11 mouse cellular contexts compared by ENCODE assay signal in genomic region chr11:49613349-49613748, GRCm38 (mm10). TPM values are rescaled to one million over a fixed set of nuclear protein-coding genes. Genes with fewer than 3 reads are reported as not detected.
A peak's percentile ranks its signal among the peaks of the same experiment; 100 is the strongest.
DNase-seq lines count a peak whose midpoint lies in the region; ATAC-seq and TF ChIP-seq lines count a peak whose summit lies in the region.
"Had no signal": no experiment of that assay in that cellular context is flagged by ENCODE, and none has a peak within 500 bp of the region (broad histone marks: within the 10 kb centered on the region; RNA-seq: fewer than 3 reads in every experiment).

No protein-coding gene starts in this region.

- 13% methylated on average over 10 of the region's 10 CpGs for WGBS in hindbrain, postnatal 0 days
- 17% methylated on average over 10 of the region's 10 CpGs for WGBS in hindbrain, embryonic 12.5 days
- 5% methylated on average over 10 of the region's 10 CpGs for WGBS in heart, embryonic 14.5 days
- WGBS in midbrain, embryonic 15.5 days, result 16% methylated on average over 10 of the region's 10 CpGs

- 0 out of 2 replicates have a peak, but pooled peaks have one; percentile 41 for ATAC-seq in hindbrain, postnatal 0 days
- ATAC-seq in hindbrain, embryonic 12.5 days (ENCODE audit: low FRiP score), result no peak
- ATAC-seq in heart, embryonic 14.5 days (ENCODE audit: insufficient number of reproducible peaks, insufficient read depth, low FRiP score, low read depth), result peak; percentile 44
- ATAC-seq in midbrain, embryonic 15.5 days (replicated peaks), result no peak
- ATAC-seq: forebrain, embryonic 14.5 days had no signal

- no peaks in the 10 kb centered on the region for H3K36me3 ChIP-seq in hindbrain, postnatal 0 days (ENCODE audit: insufficient read depth, low read length)
- no peaks in the 10 kb centered on the region for H3K36me3 ChIP-seq in hindbrain, embryonic 12.5 days
- no peaks in the 10 kb centered on the region for H3K36me3 ChIP-seq in heart, embryonic 14.5 days (ENCODE audit: control insufficient read depth, insufficient read depth, low read length)
- no peaks in the 10 kb centered on the region for H3K36me3 ChIP-seq in megakaryocyte, embryonic 14.5 days (replicated peaks; ENCODE audit: low read length)
- H3K36me3 ChIP-seq in midbrain, embryonic 15.5 days (replicated peaks), result no peaks in the 10 kb centered on the region
- H3K36me3 ChIP-seq: limb, embryonic 13.5 days had no signal

- no peaks in the 10 kb centered on the region for H3K4me1 ChIP-seq in hindbrain, postnatal 0 days (ENCODE audit: insufficient read depth, low read length)
- H3K4me1 ChIP-seq in hindbrain, embryonic 12.5 days, result 0 out of 2 replicates have a peak, but pooled peaks cover 5% of the 10 kb centered on the region
- peaks cover 20 to 28% of the 10 kb centered on the region in 2 experiments for H3K4me1 ChIP-seq in heart, embryonic 14.5 days (ENCODE audit: control insufficient read depth in 2 of 2, insufficient read depth in 2 of 2, low read length in 2 of 2)
- peaks cover 40% of the 10 kb centered on the region for H3K4me1 ChIP-seq in megakaryocyte, embryonic 14.5 days
- peaks cover 11% of the 10 kb centered on the region for H3K4me1 ChIP-seq in midbrain, embryonic 15.5 days

- H3K27me3 ChIP-seq in hindbrain, postnatal 0 days (ENCODE audit: insufficient read depth, low read length), result peaks cover 1% of the 10 kb centered on the region; the same call in 1 of the 2 replicates
- H3K27me3 ChIP-seq in hindbrain, embryonic 12.5 days, result peaks cover 62% of the 10 kb centered on the region
- no peaks in the 10 kb centered on the region for H3K27me3 ChIP-seq in heart, embryonic 14.5 days (ENCODE audit: control insufficient read depth, insufficient read depth, low read length)
- peaks cover 70% of the 10 kb centered on the region for H3K27me3 ChIP-seq in megakaryocyte, embryonic 14.5 days (replicated peaks)
- H3K27me3 ChIP-seq in midbrain, embryonic 15.5 days (replicated peaks), result peaks cover 21% of the 10 kb centered on the region

- DNase-seq in hindbrain, postnatal 0 days (ENCODE audit: low spot score), result no peak
- peak; percentile 73 to 75 for DNase-seq in kidney, postnatal 36 days
- DNase-seq in MN1 (ENCODE audit: low spot score), result no peak
- DNase-seq in left cerebral cortex, adult 9 months (ENCODE audit: low spot score in 2 of 2), result no peak

- H3K4me3 ChIP-seq in hindbrain, postnatal 0 days (ENCODE audit: low read length), result no peak overlapping the region
- H3K4me3 ChIP-seq in hindbrain, embryonic 12.5 days, result no peak overlapping the region
- no peak overlapping the region for H3K4me3 ChIP-seq in heart, embryonic 14.5 days (ENCODE audit: control insufficient read depth in 1 of 2, insufficient read depth in 1 of 2, low read depth in 1 of 2, low read length in 2 of 2)
- H3K4me3 ChIP-seq in megakaryocyte, embryonic 14.5 days (replicated peaks), result peak overlapping the region; percentile 81
- H3K4me3 ChIP-seq in midbrain, embryonic 15.5 days, result no peak overlapping the region
- H3K4me3 ChIP-seq: limb, embryonic 13.5 days had no signal

- H3K27ac ChIP-seq in hindbrain, postnatal 0 days, result no peak overlapping the region
- H3K27ac ChIP-seq in hindbrain, embryonic 12.5 days, result no peak overlapping the region
- H3K27ac ChIP-seq in heart, embryonic 14.5 days (replicated peaks in 1 of 2; ENCODE audit: control insufficient read depth in 1 of 2, insufficient read depth in 1 of 2, low read depth in 2 of 2, low read length in 2 of 2), result no peak overlapping the region
- H3K27ac ChIP-seq in midbrain, embryonic 15.5 days, result no peak overlapping the region
- H3K27ac ChIP-seq: limb, embryonic 13.5 days had no signal

- H3K9ac ChIP-seq in hindbrain, postnatal 0 days (replicated peaks; ENCODE audit: low read length), result no peak overlapping the region
- H3K9ac ChIP-seq in hindbrain, embryonic 12.5 days, result no peak overlapping the region
- H3K9ac ChIP-seq in heart, embryonic 14.5 days (ENCODE audit: low read length), result no peak overlapping the region
- no peak overlapping the region for H3K9ac ChIP-seq in midbrain, embryonic 15.5 days
- H3K9ac ChIP-seq: limb, embryonic 13.5 days had no signal

- H3K9me3 ChIP-seq in hindbrain, postnatal 0 days (ENCODE audit: low read length), result no peaks in the 10 kb centered on the region
- no peaks in the 10 kb centered on the region for H3K9me3 ChIP-seq in hindbrain, embryonic 12.5 days (replicated peaks)
- H3K9me3 ChIP-seq in heart, embryonic 14.5 days (ENCODE audit: control insufficient read depth, low read length), result no peaks in the 10 kb centered on the region
- no peaks in the 10 kb centered on the region; the same call in 1 of the 2 replicates for H3K9me3 ChIP-seq in megakaryocyte, embryonic 14.5 days
- no peaks in the 10 kb centered on the region for H3K9me3 ChIP-seq in midbrain, embryonic 15.5 days
- H3K9me3 ChIP-seq: limb, embryonic 13.5 days had no signal

- no peak for TF ChIP-seq CTCF in hindbrain, postnatal 0 days (IDR thresholded peaks at IDR 0.05; ENCODE audit: low read depth)

- H3K4me2 ChIP-seq in hindbrain, postnatal 0 days (ENCODE audit: low read depth, low read length), result no peak overlapping the region
- H3K4me2 ChIP-seq in hindbrain, embryonic 12.5 days (replicated peaks), result no peak overlapping the region
- peak overlapping the region; percentile 27; the same call in 1 of the 2 replicates for H3K4me2 ChIP-seq in heart, embryonic 14.5 days (ENCODE audit: low read length)
- H3K4me2 ChIP-seq in midbrain, embryonic 15.5 days, result no peak overlapping the region
- H3K4me2 ChIP-seq: limb, embryonic 13.5 days had no signal

RNA-seq across cellular contexts. Expression of gene Flt4, which starts 4.3 kb away (rescaled TPM):
- 2.5 and 3.7 TPM in 2 replicates for total RNA-seq in hindbrain, postnatal 0 days (2014; rRNA removed)
- polyA plus RNA-seq in hindbrain, postnatal 0 days (2015; fragmentation: Nextera tagmentation; extraction: Ambion mirVana), result 1.2 TPM in 2 replicates
- 3.3 and 4.0 TPM in 2 replicates for polyA plus RNA-seq in hindbrain, embryonic 12.5 days (2016; fragmentation: Nextera tagmentation; extraction: Ambion mirVana)
- polyA plus RNA-seq in heart, embryonic 14.5 days (2014; fragmentation: Nextera tagmentation; extraction: Ambion mirVana), result 9.3 and 10.0 TPM in 2 replicates
- 0.01 TPM in 1 of 2 replicates, not detected in the other for polyA plus RNA-seq in megakaryocyte, embryonic 14.5 days (2012; ENCODE audit: insufficient read depth, low replicate concordance)
- 1.9 TPM in 2 replicates for polyA plus RNA-seq in midbrain, embryonic 15.5 days (2015; fragmentation: Nextera tagmentation; extraction: Ambion mirVana)

RNA-seq across cellular contexts. Expression of gene Scgb3a1, which starts 50.1 kb away (rescaled TPM):
- total RNA-seq in hindbrain, postnatal 0 days (2014; rRNA removed), result not detected in 2 replicates
- 0.33 and 0.55 TPM in 2 replicates for polyA plus RNA-seq in hindbrain, postnatal 0 days (2015; fragmentation: Nextera tagmentation; extraction: Ambion mirVana)
- not detected in 2 replicates for polyA plus RNA-seq in hindbrain, embryonic 12.5 days (2016; fragmentation: Nextera tagmentation; extraction: Ambion mirVana)
- 0.78 and 1.1 TPM in 2 replicates for polyA plus RNA-seq in heart, embryonic 14.5 days (2014; fragmentation: Nextera tagmentation; extraction: Ambion mirVana)
- not detected in 2 replicates for polyA plus RNA-seq in megakaryocyte, embryonic 14.5 days (2012; ENCODE audit: insufficient read depth, low replicate concordance)
- polyA plus RNA-seq in midbrain, embryonic 15.5 days (2015; fragmentation: Nextera tagmentation; extraction: Ambion mirVana), result not detected in 2 replicates
- polyA plus RNA-seq: brain, embryonic 14.5 days; forebrain, embryonic 14.5 days; limb, embryonic 13.5 days had no signal

RNA-seq across cellular contexts. Expression of gene Olfr1380, which starts 56.7 kb away (rescaled TPM):
- not detected in 2 replicates for total RNA-seq in hindbrain, postnatal 0 days (2014; rRNA removed)
- not detected in 2 replicates for polyA plus RNA-seq in hindbrain, postnatal 0 days (2015; fragmentation: Nextera tagmentation; extraction: Ambion mirVana)
- not detected in 2 replicates for polyA plus RNA-seq in hindbrain, embryonic 12.5 days (2016; fragmentation: Nextera tagmentation; extraction: Ambion mirVana)
- not detected in 2 replicates for polyA plus RNA-seq in heart, embryonic 14.5 days (2014; fragmentation: Nextera tagmentation; extraction: Ambion mirVana)
- polyA plus RNA-seq in megakaryocyte, embryonic 14.5 days (2012; ENCODE audit: insufficient read depth, low replicate concordance), result not detected in 2 replicates
- polyA plus RNA-seq in midbrain, embryonic 15.5 days (2015; fragmentation: Nextera tagmentation; extraction: Ambion mirVana), result not detected in 2 replicates
- polyA plus RNA-seq: brain, embryonic 14.5 days; forebrain, embryonic 14.5 days; limb, embryonic 13.5 days had no signal

Comparison
In these comparisons a context has a peak if more than half of its experiments do, and no peak if none do; other contexts are left out.
1. ATAC-seq: peak in hindbrain, postnatal 0 days (single experiment) and heart, embryonic 14.5 days (single experiment); none in hindbrain, embryonic 12.5 days (single experiment) and midbrain, embryonic 15.5 days (single experiment).
2. DNase-seq: peak in kidney, postnatal 36 days (2 of 2); none in hindbrain, postnatal 0 days (single experiment), MN1 (single experiment) and left cerebral cortex, adult 9 months (0 of 2).